Mouse (Mus musculus): ENCODE data around the gene Pced1b. TPM values are rescaled to one million over a fixed set of nuclear protein-coding genes. Genes with fewer than 3 reads are reported as not detected.
"Not testable (repeated sequence)": the region's sequence is repeated elsewhere in the genome, so short reads cannot be mapped to it uniquely, and the experiment has no call there.

Pced1b gene
- polyA plus RNA-seq, 1 experiment from 2014 or later = 3.0 TPM

DNA sequence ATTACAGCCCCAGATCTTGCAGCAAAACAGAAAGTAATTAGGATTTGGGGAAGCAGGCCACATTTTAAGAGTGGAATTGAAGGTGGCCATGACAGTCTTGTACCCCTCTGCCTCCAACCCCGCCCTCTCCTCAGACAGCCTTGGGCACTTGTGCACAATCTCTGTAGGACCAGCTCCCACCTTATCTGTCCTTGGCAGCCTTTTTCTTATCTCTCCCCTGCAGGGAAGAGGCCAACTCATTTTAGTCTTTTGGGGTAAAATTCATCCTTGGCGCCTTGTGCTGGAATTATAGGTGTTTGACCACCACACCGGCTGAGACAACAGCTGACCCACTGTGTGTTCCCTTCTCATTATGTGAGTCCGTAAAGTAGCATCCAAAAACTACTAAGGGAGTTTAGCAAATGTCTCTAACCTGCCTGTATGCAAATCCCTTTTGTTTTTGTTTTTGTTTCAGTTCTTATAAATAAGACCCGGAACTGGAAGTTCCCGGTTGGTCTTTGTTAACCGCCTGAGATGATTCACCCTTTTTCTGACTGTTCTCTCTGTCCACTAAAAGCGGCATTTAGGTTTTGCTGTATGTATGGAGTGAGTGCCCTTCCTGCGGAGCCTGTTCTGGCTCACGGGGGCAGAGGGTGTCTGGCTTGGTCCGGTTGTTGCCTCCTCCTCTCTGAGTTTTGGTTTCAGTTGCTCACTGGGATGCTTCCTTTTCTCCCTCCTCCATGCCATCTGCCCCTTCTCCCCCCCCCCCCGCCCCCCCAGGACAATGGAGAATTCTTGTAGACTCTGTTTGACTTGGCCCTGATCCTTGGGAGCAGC is 132.8 kb downstream of the Pced1b start:
- peak; percentile 94 for ATAC-seq (ENCODE audit: insufficient read depth, low FRiP score, low read depth)
- H3K27ac ChIP-seq = no peak overlapping the region
- H3K9me3 ChIP-seq = no peaks in the 10 kb centered on the region
- no peak overlapping the region for H3K4me2 ChIP-seq
- no peak overlapping the region for H3K4me3 ChIP-seq (replicated peaks)
- H3K9ac ChIP-seq = no peak overlapping the region
- no peaks in the 10 kb centered on the region for H3K36me3 ChIP-seq
- H3K4me1 ChIP-seq = peaks cover 5% of the 10 kb centered on the region; the same call in 1 of the 2 replicates
- H3K27me3 ChIP-seq (replicated peaks) = no peaks in the 10 kb centered on the region
- WGBS = 68% methylated on average over 11 of the region's 12 CpGs

DNA sequence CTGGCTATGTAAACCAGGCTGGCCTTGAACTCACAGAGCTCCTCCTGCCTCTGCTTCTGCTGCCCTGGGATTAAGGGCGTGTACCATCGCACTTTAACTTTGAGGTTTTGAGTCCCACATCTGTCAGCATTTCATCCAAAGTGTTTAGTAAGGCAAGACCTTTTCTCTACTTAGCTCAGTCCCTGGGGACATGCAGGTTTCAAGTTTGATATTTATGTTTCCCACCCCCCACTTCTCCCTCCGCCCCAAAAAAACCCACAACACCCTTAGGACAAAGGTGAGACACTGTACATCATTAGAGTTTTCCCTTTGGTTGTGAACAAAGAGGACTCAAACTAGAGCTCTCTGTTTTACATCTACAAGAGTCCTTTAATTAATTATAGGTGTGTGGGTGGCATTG is 135.7 kb downstream of the Pced1b start:
- Histone ChIP-seq H3K9me3 (no peaks in the 10 kb centered on the region), H3K27ac (no peak overlapping the region), H3K4me1 (0 out of 2 replicates have a peak, but pooled peaks cover 5% of the 10 kb centered on the region), H3K36me3 (no peaks in the 10 kb centered on the region), H3K4me3 (replicated peaks) (no peak overlapping the region), H3K27me3 (replicated peaks) (no peaks in the 10 kb centered on the region), H3K4me2 (no peak overlapping the region), H3K9ac (no peak overlapping the region)
- no peak for ATAC-seq (ENCODE audit: insufficient read depth, low FRiP score, low read depth)
- 96% methylated on average over 3 of the region's 3 CpGs for WGBS

DNA sequence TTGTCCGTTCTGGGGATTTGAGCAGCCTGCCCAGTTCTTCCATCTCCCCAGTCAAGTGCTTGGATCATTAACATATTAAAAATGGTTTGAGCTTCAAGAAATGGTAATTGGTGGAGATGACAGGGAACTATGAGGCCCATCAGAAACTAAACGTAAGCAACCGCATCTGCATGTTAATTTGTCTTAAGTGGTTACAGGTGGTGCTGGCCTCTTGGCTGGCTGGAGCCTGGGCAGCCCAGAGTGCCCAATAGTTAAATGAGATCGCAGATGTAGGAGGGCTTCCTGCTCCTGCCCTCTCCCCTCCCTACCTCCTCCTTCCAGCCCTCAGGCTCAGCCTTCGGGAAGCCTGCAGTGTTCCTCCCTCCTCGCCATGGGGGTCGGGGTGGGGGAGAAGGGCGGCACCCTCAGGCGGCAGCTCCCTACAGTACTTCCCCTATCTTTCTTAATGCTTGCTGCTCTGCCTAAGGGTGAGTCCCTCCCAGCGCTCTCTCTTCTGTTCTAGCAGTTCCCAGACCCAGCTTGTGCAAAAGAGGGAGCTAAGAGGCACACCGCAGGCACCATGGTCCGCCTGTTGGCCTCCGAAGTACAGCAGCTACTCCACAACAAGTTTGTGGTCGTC is 136.7 kb downstream of the Pced1b start:
- Histone ChIP-seq H3K4me3 (replicated peaks) (no peak overlapping the region), H3K9me3 (no peaks in the 10 kb centered on the region), H3K27ac (no peak overlapping the region), H3K4me1 (0 out of 2 replicates have a peak, but pooled peaks cover 5% of the 10 kb centered on the region), H3K36me3 (no peaks in the 10 kb centered on the region), H3K27me3 (replicated peaks) (no peaks in the 10 kb centered on the region), H3K4me2 (no peak overlapping the region), H3K9ac (no peak overlapping the region)
- no peak for ATAC-seq (ENCODE audit: insufficient read depth, low FRiP score, low read depth)
- WGBS = 71% methylated on average over 14 of the region's 14 CpGs

DNA sequence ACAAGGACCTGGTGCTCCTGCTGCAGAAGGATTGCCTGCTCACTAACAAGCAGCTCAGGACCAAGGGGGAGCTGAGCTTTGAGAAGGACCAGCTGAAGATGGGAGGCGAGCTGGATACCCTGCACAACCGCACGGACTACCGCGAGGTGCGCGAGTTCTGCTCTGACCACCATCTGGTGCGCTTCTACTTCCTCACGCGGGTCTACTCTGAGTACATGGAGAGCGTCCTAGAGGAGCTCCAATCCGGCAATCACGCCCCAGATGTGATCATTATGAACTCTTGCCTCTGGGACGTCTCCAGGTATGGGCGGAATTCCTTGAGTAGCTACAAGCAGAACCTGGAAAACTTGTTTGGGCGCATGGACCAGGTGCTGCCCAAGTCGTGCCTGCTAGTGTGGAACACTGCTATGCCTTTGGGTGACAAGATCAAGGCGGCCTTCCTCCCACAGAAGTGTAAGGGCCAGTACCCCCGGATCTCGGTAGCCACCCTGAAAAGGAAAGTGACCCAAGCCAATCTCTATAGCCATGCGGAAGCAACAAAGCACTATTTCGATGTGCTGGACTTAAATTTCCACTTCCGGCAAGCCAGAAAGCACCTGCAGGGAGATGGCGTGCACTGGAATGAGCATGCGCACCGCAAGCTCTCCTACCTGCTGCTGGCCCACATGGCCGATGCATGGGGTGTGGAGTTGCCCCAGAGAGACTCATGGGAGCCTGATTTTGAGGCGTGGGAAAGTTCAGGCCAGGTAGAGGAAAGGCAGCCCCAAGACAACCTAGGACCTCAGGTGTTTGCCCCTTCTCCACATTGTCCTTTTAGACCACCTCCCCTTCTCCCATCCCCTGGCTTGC is 137.5 kb downstream of the Pced1b start:
- Histone ChIP-seq H3K36me3 (no peaks in the 10 kb centered on the region), H3K4me1 (0 out of 2 replicates have a peak, but pooled peaks cover 5% of the 10 kb centered on the region), H3K27me3 (replicated peaks) (no peaks in the 10 kb centered on the region), H3K27ac (no peak overlapping the region), H3K9me3 (no peaks in the 10 kb centered on the region), H3K4me2 (no peak overlapping the region), H3K9ac (no peak overlapping the region), H3K4me3 (replicated peaks) (no peak overlapping the region)
- no peak for ATAC-seq (ENCODE audit: insufficient read depth, low FRiP score, low read depth)
- 94% methylated on average over 28 of the region's 28 CpGs for whole genome bisulfite sequencing

DNA sequence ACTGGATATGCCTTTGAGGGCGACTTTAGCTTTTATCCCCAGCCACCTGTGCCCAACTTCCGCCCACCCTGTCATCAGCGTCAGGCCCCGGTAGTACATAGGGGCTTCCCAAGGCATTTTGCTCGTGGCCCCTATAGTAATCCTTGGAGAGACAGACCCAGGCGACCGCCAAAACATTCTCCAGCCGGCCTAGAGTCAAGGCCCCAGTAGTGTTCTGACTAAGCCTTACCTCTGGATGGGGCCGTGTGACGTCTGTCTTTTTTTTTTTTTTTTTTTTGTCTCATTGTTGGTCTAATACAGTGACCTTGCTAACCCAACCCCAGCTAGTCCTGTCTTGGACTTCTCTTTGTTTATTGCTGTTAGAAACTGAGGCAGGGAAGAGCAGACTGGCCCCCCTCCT is 138.3 kb downstream of the Pced1b start:
- H3K4me1 ChIP-seq = not testable (repeated sequence)

DNA sequence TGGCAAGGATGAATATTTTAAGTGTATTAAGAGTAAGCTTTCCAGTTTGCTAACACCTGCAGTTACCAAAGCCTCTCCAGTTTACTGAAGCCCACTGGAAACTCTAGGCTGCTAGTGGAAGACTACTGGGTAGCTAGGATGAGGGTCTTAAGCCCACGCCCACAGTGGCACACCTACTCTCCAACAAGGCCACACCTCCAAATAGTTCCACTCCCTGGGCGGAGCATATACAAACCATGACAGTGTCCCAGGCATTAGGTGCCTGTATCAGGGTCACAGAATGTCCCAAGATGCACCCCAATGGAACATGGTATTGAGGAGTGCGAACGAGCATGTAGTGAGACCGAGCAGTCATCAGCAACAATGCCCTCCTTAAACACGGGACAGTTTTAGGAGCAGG is 140.9 kb downstream of the Pced1b start:
- H3K4me3 ChIP-seq (replicated peaks) = no peak overlapping the region
- no peak for ATAC-seq (ENCODE audit: insufficient read depth, low FRiP score, low read depth)
- H3K9ac ChIP-seq = no peak overlapping the region
- WGBS = 93% methylated on average over 6 of the region's 6 CpGs
- H3K4me2 ChIP-seq = no peak overlapping the region
- H3K36me3 ChIP-seq = no peaks in the 10 kb centered on the region
- H3K27ac ChIP-seq = no peak overlapping the region
- H3K27me3 ChIP-seq (replicated peaks) = no peaks in the 10 kb centered on the region
- no peaks in the 10 kb centered on the region for H3K4me1 ChIP-seq
- H3K9me3 ChIP-seq = no peaks in the 10 kb centered on the region

More for the DNA sequence above, 138.3 kb downstream of the Pced1b start:
- H3K9me3 ChIP-seq; ATAC-seq (ENCODE audit: insufficient read depth, low FRiP score, low read depth); H3K4me3 ChIP-seq (replicated peaks); H3K4me2 ChIP-seq; H3K27ac ChIP-seq; H3K9ac ChIP-seq; H3K27me3 ChIP-seq (replicated peaks); H3K36me3 ChIP-seq: not testable (repeated sequence)
- 94% methylated on average over 10 of the region's 10 CpGs for WGBS

DNA sequence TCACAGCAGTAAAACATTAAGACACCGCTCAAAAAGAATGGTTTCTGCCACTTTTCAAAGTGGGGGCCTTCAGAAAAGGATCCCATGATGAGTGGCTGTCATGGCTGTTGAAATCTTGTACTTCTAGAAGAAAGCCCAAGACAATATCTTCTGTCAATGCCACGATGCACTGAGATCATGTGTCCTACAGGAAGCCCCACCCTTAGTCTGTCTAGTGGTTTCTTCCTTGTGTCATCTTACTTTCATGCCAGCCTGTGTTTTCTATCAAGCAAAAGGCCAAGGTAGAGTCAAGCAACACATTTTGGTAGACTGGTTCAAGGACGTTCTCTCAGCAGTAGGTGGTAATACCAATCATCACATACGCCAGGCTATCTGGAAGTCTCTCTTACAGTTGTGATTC is 142.7 kb downstream of the Pced1b start:
- Histone ChIP-seq H3K4me2 (no peak overlapping the region), H3K4me1 (no peaks in the 10 kb centered on the region), H3K4me3 (replicated peaks) (no peak overlapping the region), H3K9me3 (no peaks in the 10 kb centered on the region), H3K9ac (no peak overlapping the region), H3K27me3 (replicated peaks) (no peaks in the 10 kb centered on the region), H3K27ac (no peak overlapping the region), H3K36me3 (no peaks in the 10 kb centered on the region)
- no peak for ATAC-seq (ENCODE audit: insufficient read depth, low FRiP score, low read depth)
- WGBS = 90% methylated on average over 4 of the region's 4 CpGs

DNA sequence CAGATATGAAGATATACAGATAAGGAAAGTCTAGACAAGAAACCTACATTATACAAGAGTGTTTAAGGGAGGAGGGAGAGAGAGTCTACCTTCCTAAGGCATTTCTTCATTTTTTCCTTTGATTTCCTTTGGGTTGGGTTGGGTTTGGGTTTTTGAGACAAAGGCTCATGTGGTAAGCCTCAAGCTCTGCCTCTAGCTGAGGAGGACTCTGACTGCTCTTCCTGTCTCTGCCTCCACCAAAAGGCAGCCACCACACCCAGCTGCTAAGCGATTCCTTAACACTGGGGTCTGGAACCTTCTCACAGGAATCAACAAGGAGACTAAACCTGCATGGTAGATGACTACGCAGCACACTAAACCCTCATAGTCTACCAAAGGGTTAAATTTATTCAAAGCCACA is 143.9 kb downstream of the Pced1b start:
- ATAC-seq (ENCODE audit: insufficient read depth, low FRiP score, low read depth) = no peak
- H3K27me3 ChIP-seq (replicated peaks) = no peaks in the 10 kb centered on the region
- no peaks in the 10 kb centered on the region for H3K36me3 ChIP-seq
- no peak overlapping the region for H3K9ac ChIP-seq
- no peak overlapping the region for H3K4me3 ChIP-seq (replicated peaks)
- H3K4me1 ChIP-seq = no peaks in the 10 kb centered on the region
- H3K4me2 ChIP-seq = no peak overlapping the region
- no peaks in the 10 kb centered on the region for H3K9me3 ChIP-seq
- no peak overlapping the region for H3K27ac ChIP-seq
- 94% methylated on average over 2 of the region's 2 CpGs for WGBS

DNA sequence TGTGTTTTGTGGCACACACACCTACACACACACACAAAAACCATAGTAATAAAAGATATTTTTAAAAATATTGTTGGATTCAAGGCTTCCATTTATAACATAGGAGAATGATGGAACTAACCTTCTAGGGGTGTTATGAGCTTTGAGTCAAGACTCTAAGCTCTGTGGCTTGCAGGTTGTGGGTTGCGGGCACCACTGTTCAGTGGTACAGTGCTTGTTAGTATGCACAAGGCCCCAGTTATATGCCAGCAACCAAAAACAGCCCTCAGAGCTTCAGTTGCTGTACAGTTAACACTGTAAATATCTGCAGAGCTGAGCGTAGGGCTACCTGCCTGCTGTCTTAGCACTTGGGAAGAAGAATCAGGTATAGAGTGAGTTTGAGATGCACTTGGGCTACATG is 144.5 kb downstream of the Pced1b start:
- Histone ChIP-seq H3K27ac (no peak overlapping the region), H3K4me2 (no peak overlapping the region), H3K9ac (no peak overlapping the region), H3K9me3 (no peaks in the 10 kb centered on the region), H3K4me3 (replicated peaks) (no peak overlapping the region), H3K27me3 (replicated peaks) (no peaks in the 10 kb centered on the region), H3K4me1 (no peaks in the 10 kb centered on the region), H3K36me3 (no peaks in the 10 kb centered on the region)
- ATAC-seq (ENCODE audit: insufficient read depth, low FRiP score, low read depth) = no peak
- 92% methylated on average over 2 of the region's 2 CpGs for WGBS

DNA sequence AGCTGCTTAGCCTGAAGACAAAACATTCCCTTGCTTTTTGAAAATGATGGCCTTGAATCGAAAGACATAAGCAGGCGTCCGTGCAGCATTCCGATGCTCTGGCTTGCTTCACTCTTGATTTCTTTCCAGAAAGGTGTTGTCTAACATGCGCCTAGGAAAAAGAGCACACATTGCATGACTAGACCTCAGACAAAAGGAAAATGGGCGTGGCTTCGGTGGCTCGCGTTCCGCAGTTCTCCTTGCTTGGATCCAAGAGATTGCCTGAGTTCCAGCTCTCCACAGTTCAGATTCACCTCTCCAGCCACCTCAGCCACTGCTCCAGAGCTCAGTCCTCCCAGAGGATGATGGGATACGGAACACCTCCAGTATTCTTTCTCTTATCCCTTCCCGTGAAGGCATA is 147.7 kb downstream of the Pced1b start:
- Histone ChIP-seq H3K9ac (no peak overlapping the region), H3K4me2 (no peak overlapping the region), H3K4me3 (replicated peaks) (no peak overlapping the region), H3K4me1 (no peaks in the 10 kb centered on the region), H3K9me3 (no peaks in the 10 kb centered on the region), H3K36me3 (no peaks in the 10 kb centered on the region), H3K27me3 (replicated peaks) (no peaks in the 10 kb centered on the region), H3K27ac (no peak overlapping the region)
- no peak for ATAC-seq (ENCODE audit: insufficient read depth, low FRiP score, low read depth)
- 53% methylated on average over 12 of the region's 12 CpGs for WGBS

DNA sequence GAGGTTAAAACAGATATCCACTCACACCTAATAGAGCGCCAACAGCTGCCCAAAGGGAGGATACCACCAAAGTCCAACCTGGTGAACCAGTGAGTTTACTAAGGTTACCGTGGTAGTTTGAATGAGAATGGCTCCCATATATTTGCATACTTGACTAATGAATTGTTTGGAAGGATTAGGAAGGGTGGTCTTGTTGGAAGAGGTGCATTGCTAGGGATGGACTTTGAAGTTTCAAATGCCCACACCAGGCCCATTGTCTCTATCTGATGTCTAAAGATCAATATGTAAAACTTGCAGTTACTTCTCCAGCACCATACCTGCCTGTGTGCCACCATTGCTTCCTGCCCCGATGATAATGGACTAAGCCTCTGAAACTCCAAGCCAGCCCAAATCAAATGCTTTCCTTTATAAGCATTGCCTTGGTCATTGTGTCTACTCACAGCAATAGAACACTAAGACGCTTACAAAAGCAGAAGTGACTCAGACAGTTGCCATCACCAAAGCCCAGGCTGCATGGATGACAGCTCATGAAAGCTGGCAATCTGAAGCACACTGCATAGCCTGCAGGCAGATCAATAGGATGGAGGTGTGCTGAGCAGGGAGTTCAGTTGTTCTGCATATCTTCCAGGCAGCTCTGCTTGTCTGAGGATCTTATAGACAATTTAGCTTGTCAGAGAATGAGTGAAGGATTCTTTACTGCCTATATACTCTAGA is 149.8 kb downstream of the Pced1b start:
- 91% methylated on average over 4 of the region's 4 CpGs for WGBS
- Histone ChIP-seq H3K4me2 (no peak overlapping the region), H3K27ac (no peak overlapping the region), H3K27me3 (replicated peaks) (no peaks in the 10 kb centered on the region), H3K9ac (no peak overlapping the region), H3K4me1 (no peaks in the 10 kb centered on the region), H3K36me3 (no peaks in the 10 kb centered on the region), H3K4me3 (replicated peaks) (no peak overlapping the region), H3K9me3 (no peaks in the 10 kb centered on the region)
- no peak; the same call in 1 of the 2 replicates for ATAC-seq (ENCODE audit: insufficient read depth, low FRiP score, low read depth)
